Comparison of ENCODE assay signal across 9 mouse cellular contexts in genomic region chr1:156990112-156990511, GRCm38 (mm10). TPM values are rescaled to one million over a fixed set of nuclear protein-coding genes. Genes with fewer than 3 reads are reported as not detected.
DNase-seq lines count a peak whose midpoint lies in the region; ATAC-seq lines count a peak whose summit lies in the region.
"Had no signal": no experiment of that assay in that cellular context is flagged by ENCODE, and none has a peak within 500 bp of the region (broad histone marks: within the 10 kb centered on the region; RNA-seq: fewer than 3 reads in every experiment).

No protein-coding gene starts in this region.

- 0 out of 2 replicates have a peak overlapping the region, but pooled peaks have one; percentile 4 for H3K9ac ChIP-seq in liver, embryonic 13.5 days
- no peak overlapping the region for H3K9ac ChIP-seq in liver, embryonic 11.5 days (ENCODE audit: low read depth, low read length)
- no peak overlapping the region for H3K9ac ChIP-seq in hindbrain, embryonic 12.5 days
- 0 out of 2 replicates have a peak overlapping the region, but pooled peaks have one; percentile 22 for H3K9ac ChIP-seq in midbrain, embryonic 16.5 days (ENCODE audit: low read depth, low read length)
- H3K9ac ChIP-seq in kidney, embryonic 16.5 days (replicated peaks; ENCODE audit: low read length), result no peak overlapping the region

- no peak overlapping the region for H3K4me2 ChIP-seq in liver, embryonic 13.5 days
- no peak overlapping the region for H3K4me2 ChIP-seq in liver, embryonic 11.5 days
- H3K4me2 ChIP-seq in hindbrain, embryonic 12.5 days (replicated peaks), result 0 out of 2 replicates have a peak overlapping the region, but pooled peaks have one; percentile 15
- no peak overlapping the region for H3K4me2 ChIP-seq in midbrain, embryonic 16.5 days (ENCODE audit: low read length)
- H3K4me2 ChIP-seq in kidney, embryonic 16.5 days (replicated peaks; ENCODE audit: low read depth, low read length), result no peak overlapping the region

- H3K4me1 ChIP-seq in liver, embryonic 13.5 days (replicated peaks), result peaks cover 88% of the 10 kb centered on the region
- H3K4me1 ChIP-seq in liver, embryonic 11.5 days (replicated peaks; ENCODE audit: control insufficient read depth, insufficient read depth, low read length), result peaks cover 43% of the 10 kb centered on the region
- peaks cover 24% of the 10 kb centered on the region for H3K4me1 ChIP-seq in hindbrain, embryonic 12.5 days
- H3K4me1 ChIP-seq in midbrain, embryonic 16.5 days (ENCODE audit: control insufficient read depth, insufficient read depth, low read length), result peaks cover 11% of the 10 kb centered on the region; the same call in 1 of the 2 replicates
- H3K4me1 ChIP-seq in kidney, embryonic 16.5 days (ENCODE audit: insufficient read depth, low read length), result peaks cover 8% of the 10 kb centered on the region

- peak overlapping the region; percentile 84 for H3K27ac ChIP-seq in liver, embryonic 13.5 days
- no peak overlapping the region for H3K27ac ChIP-seq in liver, embryonic 11.5 days (ENCODE audit: low read depth, low read length)
- H3K27ac ChIP-seq in hindbrain, embryonic 12.5 days, result peak overlapping the region; percentile 57
- no peak overlapping the region for H3K27ac ChIP-seq in midbrain, embryonic 16.5 days (ENCODE audit: low read length)
- no peak overlapping the region for H3K27ac ChIP-seq in kidney, embryonic 16.5 days (ENCODE audit: low read length)

- no peaks in the 10 kb centered on the region for H3K36me3 ChIP-seq in liver, embryonic 13.5 days
- no peaks in the 10 kb centered on the region for H3K36me3 ChIP-seq in liver, embryonic 11.5 days (ENCODE audit: control insufficient read depth, insufficient read depth, low read length)
- no peaks in the 10 kb centered on the region for H3K36me3 ChIP-seq in hindbrain, embryonic 12.5 days
- H3K36me3 ChIP-seq in midbrain, embryonic 16.5 days (ENCODE audit: control insufficient read depth, insufficient read depth, low read length), result no peaks in the 10 kb centered on the region
- no peaks in the 10 kb centered on the region for H3K36me3 ChIP-seq in kidney, embryonic 16.5 days (ENCODE audit: insufficient read depth, low read length)

- no peak for ATAC-seq in liver, embryonic 13.5 days (ENCODE audit: low read depth)
- ATAC-seq in liver, embryonic 11.5 days (replicated peaks; ENCODE audit: low FRiP score), result no peak
- ATAC-seq in hindbrain, embryonic 12.5 days (ENCODE audit: low FRiP score), result peak; percentile 87
- peak; percentile 60; the same call in 1 of the 2 replicates for ATAC-seq in midbrain, embryonic 16.5 days
- no peak for ATAC-seq in kidney, embryonic 16.5 days (ENCODE audit: low FRiP score, low TSS enrichment)

- whole genome bisulfite sequencing in liver, embryonic 13.5 days (ENCODE audit: insufficient replicate concordance), result 58% methylated on average over 9 of the region's 9 CpGs
- WGBS in liver, embryonic 11.5 days, result 63% methylated on average over 9 of the region's 9 CpGs
- WGBS in hindbrain, embryonic 12.5 days, result 31% methylated on average over 9 of the region's 9 CpGs
- 12% methylated on average over 9 of the region's 9 CpGs for whole genome bisulfite sequencing in midbrain, embryonic 16.5 days
- 39% methylated on average over 9 of the region's 9 CpGs for WGBS in kidney, embryonic 16.5 days

- no peak overlapping the region for H3K4me3 ChIP-seq in liver, embryonic 13.5 days (replicated peaks)
- no peak overlapping the region for H3K4me3 ChIP-seq in liver, embryonic 11.5 days (ENCODE audit: low read depth, low read length)
- no peak overlapping the region for H3K4me3 ChIP-seq in hindbrain, embryonic 12.5 days
- H3K4me3 ChIP-seq in midbrain, embryonic 16.5 days (ENCODE audit: low read depth, low read length), result no peak overlapping the region
- no peak overlapping the region for H3K4me3 ChIP-seq in kidney, embryonic 16.5 days (ENCODE audit: low read length)

- no peak for DNase-seq in liver, embryonic 13.5 days
- no peak for DNase-seq in liver, embryonic 11.5 days (ENCODE audit: low spot score)
- DNase-seq in thymus, postnatal 25 days, result peak; percentile 31
- no peak for DNase-seq in adrenal gland, adult (ENCODE audit: inconsistent age in 2 of 2, low spot score in 1 of 2)
- DNase-seq in urinary bladder, postnatal 4 days (ENCODE audit: low spot score in 2 of 2), result no peak

- no peaks in the 10 kb centered on the region for H3K9me3 ChIP-seq in liver, embryonic 13.5 days (replicated peaks)
- no peaks in the 10 kb centered on the region for H3K9me3 ChIP-seq in liver, embryonic 11.5 days (ENCODE audit: control insufficient read depth, low read length)
- no peaks in the 10 kb centered on the region for H3K9me3 ChIP-seq in hindbrain, embryonic 12.5 days (replicated peaks)
- no peaks in the 10 kb centered on the region for H3K9me3 ChIP-seq in midbrain, embryonic 16.5 days (replicated peaks; ENCODE audit: control insufficient read depth, low read length, poor library complexity, severe bottlenecking)
- H3K9me3 ChIP-seq in kidney, embryonic 16.5 days (ENCODE audit: low read length), result no peaks in the 10 kb centered on the region
- H3K9me3 ChIP-seq: megakaryocyte, embryonic 14.5 days had no signal

- H3K27me3 ChIP-seq in liver, embryonic 13.5 days, result no peaks in the 10 kb centered on the region
- no peaks in the 10 kb centered on the region for H3K27me3 ChIP-seq in liver, embryonic 11.5 days (replicated peaks; ENCODE audit: control insufficient read depth, insufficient read depth, low read length)
- no peaks in the 10 kb centered on the region for H3K27me3 ChIP-seq in hindbrain, embryonic 12.5 days
- H3K27me3 ChIP-seq in midbrain, embryonic 16.5 days (ENCODE audit: control insufficient read depth, insufficient read depth, low read depth, low read length), result no peaks in the 10 kb centered on the region
- no peaks in the 10 kb centered on the region for H3K27me3 ChIP-seq in kidney, embryonic 16.5 days (ENCODE audit: insufficient read depth, low read length)
- H3K27me3 ChIP-seq: megakaryocyte, embryonic 14.5 days had no signal

RNA-seq across cellular contexts. Expression of gene Ralgps2, which starts 50.7 kb away (rescaled TPM):
- 21.0 TPM in 2 replicates for polyA plus RNA-seq in liver, embryonic 13.5 days (2015; fragmentation: Nextera tagmentation; extraction: Ambion mirVana)
- polyA plus RNA-seq in liver, embryonic 11.5 days (2014; fragmentation: Nextera tagmentation; extraction: Ambion mirVana), result 33.6 and 38.6 TPM in 2 replicates
- 123 and 132 TPM in 2 replicates for polyA plus RNA-seq in hindbrain, embryonic 12.5 days (2016; fragmentation: Nextera tagmentation; extraction: Ambion mirVana)
- polyA plus RNA-seq in midbrain, embryonic 16.5 days (2015; fragmentation: Nextera tagmentation; extraction: Ambion mirVana), result 78.1 and 99.7 TPM in 2 replicates
- polyA plus RNA-seq in kidney, embryonic 16.5 days (2015; fragmentation: Nextera tagmentation; extraction: Ambion mirVana), result 59.0 and 59.3 TPM in 2 replicates

Comparison
In these comparisons a context has a peak if more than half of its experiments do, and no peak if none do; other contexts are left out.
1. H3K27ac ChIP-seq: peak in liver, embryonic 13.5 days (single experiment) and hindbrain, embryonic 12.5 days (single experiment); none in liver, embryonic 11.5 days (single experiment), midbrain, embryonic 16.5 days (single experiment) and kidney, embryonic 16.5 days (single experiment).
2. H3K9ac ChIP-seq: peak in liver, embryonic 13.5 days (single experiment) and midbrain, embryonic 16.5 days (single experiment); none in liver, embryonic 11.5 days (single experiment), hindbrain, embryonic 12.5 days (single experiment) and kidney, embryonic 16.5 days (single experiment).
3. ATAC-seq: peak in hindbrain, embryonic 12.5 days (single experiment) and midbrain, embryonic 16.5 days (single experiment); none in liver, embryonic 13.5 days (single experiment), liver, embryonic 11.5 days (single experiment) and kidney, embryonic 16.5 days (single experiment).